Mouse (Mus musculus) ES-Bruce4 (cell line): ENCODE measurements around the gene Dgkz.

Experiments
- CTCF ChIP-seq: IDR thresholded peaks from one replicate; pipeline ENCODE4 v1.8.1; 2011; ENCODE audit warnings: low read depth, low read length
- EP300 ChIP-seq: IDR thresholded peaks from 2 replicates; pipeline ENCODE4 v1.6.1; 2011; ENCODE audit warnings: low read depth, low read length; ENCODE audit not compliant: insufficient read depth
- POLR2A ChIP-seq: IDR thresholded peaks from one replicate; pipeline ENCODE4 v1.8.1; 2011; ENCODE audit warnings: low read length; ENCODE audit not compliant: insufficient read depth

DNA sequence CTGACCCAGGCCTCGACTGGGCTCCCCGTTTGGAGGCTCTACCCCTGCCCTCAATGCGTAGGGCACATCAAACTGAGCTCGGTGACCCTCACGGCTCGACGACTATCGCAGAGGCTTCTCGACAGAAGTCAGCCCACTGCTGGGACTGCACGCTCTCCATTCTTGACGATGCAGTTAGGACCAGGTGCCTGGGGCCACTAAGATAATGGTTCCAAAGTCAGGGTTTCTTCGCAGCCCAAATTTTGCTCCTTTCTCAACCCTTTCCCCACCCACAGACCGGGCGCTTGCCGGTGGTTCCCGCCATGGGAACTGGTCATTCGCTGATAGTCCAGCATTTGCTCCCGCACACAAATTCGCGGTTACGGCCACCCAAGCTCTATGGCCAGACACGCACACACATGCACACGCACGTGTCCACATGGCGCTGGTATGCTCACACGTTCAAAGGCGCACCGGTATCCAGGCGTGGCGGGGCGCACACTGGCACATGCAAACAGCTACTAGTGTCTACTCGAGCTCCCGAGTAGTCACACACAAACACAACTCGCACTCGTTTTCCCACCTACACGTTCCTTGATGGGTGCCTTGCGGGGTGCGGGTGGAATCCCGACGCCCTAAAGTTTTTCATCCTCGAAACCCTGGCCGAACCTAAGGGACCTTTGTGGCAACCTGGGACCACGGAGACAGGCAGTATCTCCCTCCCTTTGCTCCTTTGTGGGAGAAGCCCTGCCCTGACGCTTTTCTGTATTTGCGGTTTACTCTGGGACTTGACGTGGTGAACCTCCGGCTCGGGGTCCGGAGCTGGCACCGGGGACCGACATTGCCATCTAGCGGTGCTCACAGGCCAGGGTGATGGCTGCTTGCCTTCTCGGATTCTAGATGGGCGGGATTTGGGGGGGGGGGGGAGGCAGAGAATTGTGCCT lies 52.0 kb downstream of the Dgkz start:
- TF ChIP-seq CTCF (peak; percentile 82), EP300 (0 out of 2 replicates have a peak, but pooled peaks have one; percentile 24), POLR2A (no peak)
